Mouse (Mus musculus) urinary bladder, postnatal 10 days (tissue): ENCODE results near the gene Plcd4.

Source experiments
- DNase-seq: peaks from one replicate; pipeline ENCODE4 v3.0.0; 2022; ENCODE audit warnings: low spot score

Gene Plcd4

GRCm38 (mm10) chr1:74600501-74601266 is 58.0 kb downstream of the Plcd4 start:
- DNase-seq = no peak

- DNase-seq = peak; percentile 45
Measured at GRCm38 (mm10) chr1:74601267-74601962, 58.7 kb downstream of the Plcd4 start, which contains the start of the genes Rnf25 and Stk36. TSS of gene Rnf25 (minus strand) at chr1:74601397. TSS of gene Stk36 (plus strand) at chr1:74601445.
